Mouse (Mus musculus) lung, embryonic 16.5 days (tissue): Measurements from ENCODE around the gene BC016579. TPM values are rescaled to one million over a fixed set of nuclear protein-coding genes. Genes with fewer than 3 reads are reported as not detected.

Source experiments
- ATAC-seq: fragments of 200-750 bp; cut with Nextera tagmentation; 2 replicates; pipeline ENCODE4 v1.8.0; 2017; ENCODE audit warnings: low read depth, mild to moderate bottlenecking, moderate library complexity
- H3K27ac ChIP-seq: fragments of 300-500 bp; sonication (generic); 2 replicates; pipeline ENCODE4 v1.5.1; 2014; ENCODE audit warnings: mild to moderate bottlenecking, control low read depth, low read length
- H3K27me3 ChIP-seq: fragments of 300-500 bp; sonication (generic); 2 replicates; pipeline ENCODE4 v1.6.1; 2014; ENCODE audit warnings: low read depth, low read length, mixed read lengths; ENCODE audit not compliant: control insufficient read depth, insufficient read depth
- H3K36me3 ChIP-seq: fragments of 300-500 bp; sonication (generic); 2 replicates; pipeline ENCODE4 v1.6.1; 2014; ENCODE audit warnings: low read length; ENCODE audit not compliant: control insufficient read depth, insufficient read depth
- H3K4me1 ChIP-seq: fragments of 300-500 bp; sonication (generic); replicated peaks from 2 replicates; pipeline ENCODE4 v1.6.1; 2014; ENCODE audit warnings: low read length, mixed read lengths; ENCODE audit not compliant: control insufficient read depth, insufficient read depth
- H3K4me2 ChIP-seq: fragments of 300-500 bp; sonication (generic); 2 replicates; pipeline ENCODE4 v1.6.1; 2014; ENCODE audit warnings: low read depth, low read length, control low read depth
- H3K4me3 ChIP-seq: fragments of 300-500 bp; sonication (generic); 2 replicates; pipeline ENCODE4 v1.5.1; 2014; ENCODE audit warnings: mild to moderate bottlenecking, low read length, control low read depth
- H3K9ac ChIP-seq: fragments of 300-500 bp; sonication (generic); 2 replicates; pipeline ENCODE4 v1.6.1; 2014; ENCODE audit warnings: low read length, control low read depth
- H3K9me3 ChIP-seq: fragments of 300-500 bp; sonication (generic); 2 replicates; pipeline ENCODE4 v1.6.1; 2016; ENCODE audit warnings: low read length; ENCODE audit not compliant: control insufficient read depth
- WGBS: fragments of 180-500 bp; shearing (Covaris S2); extraction: QIAGEN DNeasy Blood & Tissue Kit; methylation state at CpG from one replicate; pipeline ENCODE4 v1.1.7; 2014; 5-methylcytosine and 5-hydroxymethylcytosine counted together
- polyA plus RNA-seq: library from polyadenylated mRNA; unstranded; fragments of >200 nt; fragmentation: Nextera tagmentation; extraction: Ambion mirVana; gene quantifications from 2 replicates; pipeline ENCODE4 v1.2.1, GENCODE M21; 2015

Gene BC016579
- polyA plus RNA-seq, 1 experiment from 2014 or later, result 0.25 TPM

DNA sequence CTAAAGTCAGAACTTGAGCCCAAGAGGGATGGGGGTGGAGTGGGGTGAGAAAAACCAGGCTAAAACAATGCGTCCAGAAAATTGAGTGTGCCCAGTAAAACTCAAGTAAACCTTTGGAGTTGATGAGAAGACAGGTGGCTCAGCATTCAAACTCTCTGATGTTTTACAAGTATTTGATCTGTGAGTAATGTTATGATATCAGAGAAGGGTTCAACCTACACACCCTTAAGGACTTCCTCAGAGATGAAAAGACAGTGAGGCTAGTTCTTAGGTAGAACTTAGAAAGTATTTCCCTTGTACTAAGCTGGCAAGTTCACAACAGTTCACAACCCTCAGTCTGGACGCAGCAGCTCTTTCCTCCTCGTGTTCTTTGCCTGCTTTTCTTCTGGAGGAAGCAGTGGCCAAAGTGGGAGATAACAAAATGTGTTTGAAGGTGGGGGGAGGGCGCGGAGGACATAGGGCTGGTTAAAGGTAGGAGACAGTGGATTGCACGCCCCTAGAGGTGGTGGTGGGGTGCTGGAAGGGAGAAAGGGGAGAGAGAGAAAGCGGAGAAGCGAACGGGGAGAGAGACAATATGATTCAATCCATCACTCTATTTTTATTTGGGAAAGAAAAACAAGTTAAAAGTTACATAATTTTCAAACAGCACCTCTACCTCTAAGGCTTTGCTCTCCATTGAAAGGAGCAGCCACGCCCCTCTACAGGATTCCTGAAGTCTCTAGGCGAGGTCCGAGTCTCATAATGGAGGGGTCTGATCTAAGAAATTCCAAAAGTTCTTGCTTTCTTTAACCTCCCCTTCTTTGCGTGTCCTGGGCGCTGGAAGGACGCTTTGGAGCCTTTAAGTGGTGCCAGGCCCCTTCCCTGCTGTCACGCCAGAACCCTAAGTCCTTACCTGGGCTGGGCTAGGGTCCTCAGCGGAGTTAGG is 597 bp downstream of the BC016579 start:
- ATAC-seq, result peak; percentile 64
- 9% methylated on average over 17 of the region's 17 CpGs for WGBS
- Histone ChIP-seq H3K4me2 (peak overlapping the region; percentile 84), H3K4me1 (peaks cover 10% of the 10 kb centered on the region), H3K27ac (no peak overlapping the region), H3K27me3 (peaks cover 3% of the 10 kb centered on the region), H3K4me3 (peak overlapping the region; percentile 46), H3K9ac (peak overlapping the region; percentile 54), H3K36me3 (no peaks in the 10 kb centered on the region), H3K9me3 (no peaks in the 10 kb centered on the region)

DNA sequence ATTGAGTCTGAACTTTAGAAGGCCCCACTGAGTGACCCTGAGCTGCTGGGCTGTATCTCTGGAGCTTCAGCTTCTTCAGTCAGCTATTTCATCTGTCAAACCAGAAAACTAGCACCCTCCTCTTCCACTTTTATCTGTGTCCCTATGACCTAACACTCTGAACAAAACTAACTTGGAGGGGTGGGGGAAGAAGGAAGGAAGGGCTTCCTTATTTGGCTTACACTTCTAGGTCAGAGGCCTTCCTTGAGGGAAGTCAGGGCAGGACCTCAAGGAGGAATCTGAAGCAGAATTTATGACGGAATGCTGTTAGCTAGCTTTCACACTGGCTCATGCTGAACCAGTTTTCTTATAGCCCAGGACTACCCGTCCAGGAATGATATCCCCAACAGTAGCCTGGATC is 2.4 kb downstream of the BC016579 start:
- no peak overlapping the region for H3K27ac ChIP-seq
- no peaks in the 10 kb centered on the region for H3K36me3 ChIP-seq
- peak; percentile 24 for ATAC-seq
- no peak overlapping the region for H3K4me3 ChIP-seq
- no peaks in the 10 kb centered on the region for H3K9me3 ChIP-seq
- peaks cover 3% of the 10 kb centered on the region for H3K27me3 ChIP-seq
- no peak overlapping the region for H3K4me2 ChIP-seq
- WGBS, result 22% methylated on average over 2 of the region's 2 CpGs
- peaks cover 10% of the 10 kb centered on the region for H3K4me1 ChIP-seq
- no peak overlapping the region for H3K9ac ChIP-seq

GRCm38 (mm10) chr16:45644380-45644779 is 9.5 kb downstream of the BC016579 start:
- ATAC-seq, result no peak
- no peak overlapping the region for H3K4me3 ChIP-seq
- WGBS, result 58% methylated on average over 6 of the region's 6 CpGs
- no peak overlapping the region for H3K4me2 ChIP-seq
- no peaks in the 10 kb centered on the region for H3K27me3 ChIP-seq
- no peaks in the 10 kb centered on the region for H3K9me3 ChIP-seq
- no peaks in the 10 kb centered on the region; the same call in 1 of the 2 replicates for H3K4me1 ChIP-seq
- no peaks in the 10 kb centered on the region for H3K36me3 ChIP-seq
- no peak overlapping the region for H3K27ac ChIP-seq
- H3K9ac ChIP-seq, result no peak overlapping the region

DNA sequence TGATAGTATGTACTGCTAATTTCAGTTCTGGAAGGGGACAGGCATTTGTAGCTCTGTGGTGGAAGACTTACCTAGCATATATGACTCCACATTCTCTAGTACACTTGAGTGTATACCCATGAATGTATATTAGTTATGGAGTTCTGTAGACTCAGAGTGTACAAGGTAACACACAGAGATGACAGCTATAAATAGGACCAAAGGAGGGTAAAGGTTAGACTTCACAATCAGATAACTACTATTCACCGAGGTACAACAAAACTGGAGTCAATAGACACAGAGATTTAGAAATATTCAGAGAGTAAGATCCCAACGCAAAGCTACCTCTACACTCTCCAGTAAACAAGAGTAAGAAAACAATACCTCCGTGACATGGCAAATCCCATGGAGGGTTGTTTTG is 9.9 kb downstream of the BC016579 start:
- Histone ChIP-seq H3K36me3 (no peaks in the 10 kb centered on the region), H3K4me2 (no peak overlapping the region), H3K9me3 (no peaks in the 10 kb centered on the region), H3K27ac (no peak overlapping the region), H3K27me3 (no peaks in the 10 kb centered on the region), H3K4me3 (no peak overlapping the region), H3K9ac (no peak overlapping the region), H3K4me1 (no peaks in the 10 kb centered on the region; the same call in 1 of the 2 replicates)
- WGBS, result 88% methylated on average over 3 of the region's 3 CpGs
- no peak for ATAC-seq

GRCm38 (mm10) chr16:45641301-45641700 is 12.6 kb downstream of the BC016579 start:
- H3K4me2 ChIP-seq, result no peak overlapping the region
- H3K4me3 ChIP-seq, result no peak overlapping the region
- WGBS, result 36% methylated on average over 3 of the region's 3 CpGs
- no peaks in the 10 kb centered on the region for H3K9me3 ChIP-seq
- H3K9ac ChIP-seq, result no peak overlapping the region
- no peaks in the 10 kb centered on the region for H3K27me3 ChIP-seq
- no peak overlapping the region for H3K27ac ChIP-seq
- ATAC-seq, result no peak
- H3K4me1 ChIP-seq, result no peaks in the 10 kb centered on the region; the same call in 1 of the 2 replicates
- no peaks in the 10 kb centered on the region for H3K36me3 ChIP-seq

DNA sequence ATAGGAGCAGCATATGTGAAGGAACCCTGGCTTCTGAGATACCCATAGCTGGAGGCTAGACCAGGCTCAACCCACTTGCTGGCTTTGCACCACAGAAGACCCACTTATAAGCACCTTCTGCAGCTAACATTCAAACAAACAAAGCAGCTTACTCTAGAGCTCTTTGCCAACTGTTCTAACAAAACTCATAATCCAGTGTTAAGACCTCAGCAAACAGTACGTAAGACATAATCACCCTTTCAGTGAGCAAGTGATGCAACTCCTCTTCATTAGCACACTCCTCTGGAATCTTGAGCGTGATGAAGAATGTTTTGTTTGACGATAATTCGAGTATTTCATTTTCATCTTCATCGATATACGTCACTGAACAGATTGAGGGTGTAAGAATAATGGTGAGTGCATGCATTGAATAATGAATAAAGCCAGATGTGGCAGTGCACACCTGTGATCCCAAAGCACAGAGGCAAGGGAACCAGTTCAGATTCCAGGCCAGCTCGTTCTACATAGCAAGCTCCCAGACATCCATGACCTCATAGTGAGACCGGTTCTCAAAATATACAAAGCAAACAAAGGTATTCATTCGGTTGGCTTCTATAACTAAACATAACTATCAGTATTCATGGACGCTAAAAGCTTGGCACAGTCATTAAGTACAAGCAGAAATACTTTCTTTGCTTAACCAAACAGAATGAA is 13.7 kb downstream of the BC016579 start:
- H3K9ac ChIP-seq, result no peak overlapping the region
- H3K27me3 ChIP-seq, result no peaks in the 10 kb centered on the region; the same call in 1 of the 2 replicates
- no peak overlapping the region for H3K4me2 ChIP-seq
- no peaks in the 10 kb centered on the region; the same call in 1 of the 2 replicates for H3K4me1 ChIP-seq
- ATAC-seq, result peak; percentile 57; the same call in 1 of the 2 replicates
- no peaks in the 10 kb centered on the region for H3K36me3 ChIP-seq
- H3K4me3 ChIP-seq, result no peak overlapping the region
- H3K9me3 ChIP-seq, result no peaks in the 10 kb centered on the region
- WGBS, result 40% methylated on average over 10 of the region's 10 CpGs
- H3K27ac ChIP-seq, result no peak overlapping the region

DNA sequence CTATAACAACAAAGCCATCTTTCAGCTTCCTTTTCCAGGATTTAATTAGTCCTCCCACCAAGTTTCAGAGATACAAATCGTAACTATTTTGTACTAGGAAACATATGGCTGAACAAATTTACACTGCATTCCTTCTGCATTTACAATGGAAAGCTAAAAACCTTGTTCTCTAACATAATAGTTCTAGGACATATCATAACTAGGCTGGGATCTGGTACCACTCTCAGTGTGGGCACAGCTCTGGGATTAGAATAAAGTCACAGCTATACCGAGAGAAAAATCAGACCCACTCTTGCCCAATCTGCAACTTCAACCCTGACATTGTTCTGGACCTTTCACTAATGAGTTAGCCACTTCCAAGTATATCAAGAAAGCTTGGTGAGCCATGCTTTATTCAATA is 18.0 kb downstream of the BC016579 start:
- no peak for ATAC-seq

DNA sequence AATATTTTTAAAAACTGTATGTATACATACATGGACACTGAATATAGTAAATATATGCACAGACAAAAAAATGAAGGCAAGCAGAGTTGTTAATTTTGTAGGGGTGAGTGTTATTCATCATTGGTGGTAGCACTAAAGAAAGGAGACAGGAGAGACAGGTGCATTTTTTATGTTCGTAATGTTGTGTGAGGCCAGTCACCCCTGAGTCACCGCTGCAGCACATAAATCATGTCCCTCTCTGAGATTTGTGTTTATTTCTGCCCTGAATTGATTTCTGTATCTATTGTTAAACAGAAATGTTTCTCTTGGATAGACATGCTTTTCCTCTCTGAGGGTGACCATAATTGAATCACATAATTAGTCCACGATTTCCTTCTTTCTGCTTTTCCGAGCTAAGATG is 21.4 kb downstream of the BC016579 start:
- H3K4me3 ChIP-seq, result no peak overlapping the region
- no peak for ATAC-seq
- peaks cover 2% of the 10 kb centered on the region; the same call in 1 of the 2 replicates for H3K27me3 ChIP-seq
- H3K4me2 ChIP-seq, result no peak overlapping the region
- no peaks in the 10 kb centered on the region for H3K9me3 ChIP-seq
- H3K36me3 ChIP-seq, result no peaks in the 10 kb centered on the region
- H3K9ac ChIP-seq, result no peak overlapping the region
- no peaks in the 10 kb centered on the region for H3K4me1 ChIP-seq
- H3K27ac ChIP-seq, result no peak overlapping the region
- WGBS, result 61% methylated on average over 4 of the region's 4 CpGs

More for the DNA sequence above, 18.0 kb downstream of the BC016579 start:
- H3K4me3 ChIP-seq, result no peak overlapping the region
- no peak overlapping the region for H3K9ac ChIP-seq
- 74% methylated on average over 2 of the region's 2 CpGs for WGBS
- no peaks in the 10 kb centered on the region for H3K36me3 ChIP-seq
- H3K9me3 ChIP-seq, result no peaks in the 10 kb centered on the region
- no peak overlapping the region for H3K4me2 ChIP-seq
- H3K27ac ChIP-seq, result no peak overlapping the region
- peaks cover 2% of the 10 kb centered on the region; the same call in 1 of the 2 replicates for H3K27me3 ChIP-seq
- H3K4me1 ChIP-seq, result no peaks in the 10 kb centered on the region; the same call in 1 of the 2 replicates

DNA sequence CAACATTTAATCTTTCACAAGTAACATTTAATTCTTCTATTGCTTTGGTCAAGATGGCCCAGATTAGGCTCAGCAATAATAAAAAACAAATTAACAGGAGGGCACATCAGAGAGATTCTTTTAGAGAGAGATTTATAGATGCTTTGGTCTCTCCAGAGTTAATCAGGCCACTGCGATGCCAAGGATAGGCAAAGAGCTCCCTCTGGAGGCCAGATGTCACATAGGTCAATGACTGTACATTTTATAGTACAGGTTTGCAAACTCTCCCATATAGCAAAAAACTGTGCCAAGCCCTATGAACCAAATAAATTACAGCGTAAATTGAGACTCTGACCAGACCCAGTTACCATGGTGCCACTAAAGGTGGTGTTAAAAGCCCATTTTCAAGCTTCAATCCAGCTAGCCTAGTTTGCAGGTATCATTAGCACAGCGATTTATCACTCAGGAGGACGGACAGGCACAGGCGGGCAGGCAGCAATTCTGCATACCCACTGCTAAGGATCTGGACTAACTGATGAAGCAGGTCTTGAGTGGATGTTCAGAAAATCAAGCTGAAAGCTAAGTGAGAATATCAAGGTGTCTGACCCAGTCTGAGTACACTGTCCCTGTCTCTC is 23.4 kb downstream of the BC016579 start:
- no peaks in the 10 kb centered on the region for H3K9me3 ChIP-seq
- H3K4me2 ChIP-seq, result no peak overlapping the region
- 54% methylated on average over 5 of the region's 5 CpGs for WGBS
- no peak overlapping the region for H3K27ac ChIP-seq
- no peaks in the 10 kb centered on the region for H3K36me3 ChIP-seq
- peak; percentile 66; the same call in 1 of the 2 replicates for ATAC-seq
- no peak overlapping the region for H3K4me3 ChIP-seq
- peaks cover 2% of the 10 kb centered on the region; the same call in 1 of the 2 replicates for H3K27me3 ChIP-seq
- no peaks in the 10 kb centered on the region for H3K4me1 ChIP-seq
- H3K9ac ChIP-seq, result no peak overlapping the region
